Mouse (Mus musculus): ENCODE data around the gene Spag4. TPM values are rescaled to one million over a fixed set of nuclear protein-coding genes. Genes with fewer than 3 reads are reported as not detected.
A peak's percentile ranks its signal among the peaks of the same experiment; 100 is the strongest.
"Not testable (repeated sequence)": the region's sequence is repeated elsewhere in the genome, so short reads cannot be mapped to it uniquely, and the experiment has no call there.

Gene Spag4
- polyA plus RNA-seq, 1 experiment from 2014 or later, result 5.0 TPM

DNA sequence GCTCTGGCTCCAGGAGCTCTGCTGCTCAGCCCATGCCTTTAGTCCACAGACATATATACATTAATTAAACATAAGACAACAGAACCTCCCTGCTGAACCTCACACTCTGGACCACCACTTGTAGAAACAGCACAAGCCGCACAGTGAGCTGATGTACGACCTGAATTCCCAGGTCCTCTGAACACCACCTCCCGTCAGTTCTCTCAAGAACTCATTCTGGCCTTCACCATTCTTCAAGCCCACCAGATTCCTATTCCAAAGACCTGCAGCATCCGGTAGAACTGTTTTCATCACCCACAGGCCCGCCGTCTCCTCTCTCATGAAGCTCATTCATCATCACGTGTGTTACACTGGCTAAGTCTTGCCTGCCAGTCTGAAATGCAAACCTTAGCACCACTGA, 15.4 kb downstream of the Spag4 start:
- no peak overlapping the region for H3K4me2 ChIP-seq (ENCODE audit: low read depth, low read length, severe bottlenecking)
- 95% methylated on average over 7 of the region's 7 CpGs for WGBS
- H3K4me1 ChIP-seq (replicated peaks; ENCODE audit: control insufficient read depth, insufficient read depth, low read length), result no peaks in the 10 kb centered on the region
- DNase-seq (ENCODE audit: low spot score) (no peak), ATAC-seq (replicated peaks; ENCODE audit: low FRiP score) (no peak)
- H3K9ac ChIP-seq (ENCODE audit: low read length), result no peak overlapping the region
- peaks cover 28% of the 10 kb centered on the region; the same call in 1 of the 2 replicates for H3K36me3 ChIP-seq (ENCODE audit: control insufficient read depth, insufficient read depth, low read length)
- no peak overlapping the region for H3K27ac ChIP-seq (ENCODE audit: low read depth, low read length)
- no peaks in the 10 kb centered on the region for H3K9me3 ChIP-seq (ENCODE audit: control insufficient read depth, low read length)
- H3K4me3 ChIP-seq (ENCODE audit: low read depth, low read length), result no peak overlapping the region
- H3K27me3 ChIP-seq (ENCODE audit: control insufficient read depth, insufficient read depth, low read length), result no peaks in the 10 kb centered on the region

- DNase-seq (ENCODE audit: low spot score), result no peak
- 92% methylated on average over 3 of the region's 3 CpGs for WGBS
- no peak for ATAC-seq (replicated peaks; ENCODE audit: low FRiP score)
- H3K4me2 ChIP-seq (ENCODE audit: low read depth, low read length, severe bottlenecking), result no peak overlapping the region
- H3K4me3 ChIP-seq (ENCODE audit: low read depth, low read length), result no peak overlapping the region
- H3K9me3 ChIP-seq (ENCODE audit: control insufficient read depth, low read length), result no peaks in the 10 kb centered on the region
- H3K27me3 ChIP-seq (ENCODE audit: control insufficient read depth, insufficient read depth, low read length), result no peaks in the 10 kb centered on the region
- no peaks in the 10 kb centered on the region for H3K36me3 ChIP-seq (ENCODE audit: control insufficient read depth, insufficient read depth, low read length)
- H3K27ac ChIP-seq (ENCODE audit: low read depth, low read length), result no peak overlapping the region
- no peaks in the 10 kb centered on the region for H3K4me1 ChIP-seq (replicated peaks; ENCODE audit: control insufficient read depth, insufficient read depth, low read length)
- H3K9ac ChIP-seq (ENCODE audit: low read length), result no peak overlapping the region
These were observed 19.6 kb downstream of the Spag4 start for GRCm38 (mm10) chr2:156084541-156084940.

DNA sequence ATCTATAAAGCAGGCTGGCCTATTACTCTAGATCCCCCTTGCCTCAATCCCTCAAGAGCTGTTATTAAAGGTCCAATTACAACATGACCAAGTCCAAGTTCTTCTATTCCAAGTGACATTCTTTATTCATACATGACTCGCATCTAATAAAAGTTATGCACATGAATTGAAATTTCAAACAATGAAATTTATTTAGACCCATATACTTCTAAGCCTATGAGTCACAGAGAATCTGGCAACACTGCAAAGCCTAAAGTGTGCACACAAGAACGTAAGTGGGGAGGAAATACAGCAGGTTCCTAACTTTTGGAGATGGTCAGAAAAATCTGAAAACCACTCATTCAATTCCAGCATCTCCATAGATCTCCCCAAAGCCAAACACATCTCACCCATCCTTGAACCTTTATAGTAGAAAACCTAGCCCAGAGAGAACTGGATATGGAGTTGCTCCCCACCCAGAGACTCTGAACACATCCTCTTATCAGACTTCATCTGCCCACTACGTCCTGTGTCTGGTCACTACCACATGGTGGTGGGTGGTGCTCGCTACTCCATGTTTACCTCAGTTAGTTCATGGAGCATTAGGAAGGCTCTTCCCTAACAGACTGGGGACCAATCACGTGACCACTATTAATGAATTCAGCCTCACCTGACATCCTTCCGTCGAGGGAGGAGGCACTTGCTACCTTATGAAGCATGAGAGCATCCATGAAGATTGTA, 22.6 kb downstream of the Spag4 start:
- ATAC-seq (replicated peaks; ENCODE audit: low FRiP score) (no peak), DNase-seq (ENCODE audit: low spot score) (no peak)
- H3K4me1 ChIP-seq (replicated peaks; ENCODE audit: control insufficient read depth, insufficient read depth, low read length), result peaks cover 12% of the 10 kb centered on the region; the same call in 1 of the 2 replicates
- no peaks in the 10 kb centered on the region for H3K27me3 ChIP-seq (ENCODE audit: control insufficient read depth, insufficient read depth, low read length)
- no peaks in the 10 kb centered on the region; the same call in 1 of the 2 replicates for H3K36me3 ChIP-seq (ENCODE audit: control insufficient read depth, insufficient read depth, low read length)
- H3K4me3 ChIP-seq (ENCODE audit: low read depth, low read length), result no peak overlapping the region
- no peak overlapping the region for H3K4me2 ChIP-seq (ENCODE audit: low read depth, low read length, severe bottlenecking)
- no peak overlapping the region for H3K27ac ChIP-seq (ENCODE audit: low read depth, low read length)
- no peaks in the 10 kb centered on the region for H3K9me3 ChIP-seq (ENCODE audit: control insufficient read depth, low read length)
- no peak overlapping the region for H3K9ac ChIP-seq (ENCODE audit: low read length)
- WGBS, result 90% methylated on average over 7 of the region's 7 CpGs

GRCm38 (mm10) chr2:156089799-156090198, 24.8 kb downstream of the Spag4 start:
- Histone ChIP-seq H3K4me2 (ENCODE audit: low read depth, low read length, severe bottlenecking) (no peak overlapping the region), H3K9me3 (ENCODE audit: control insufficient read depth, low read length) (no peaks in the 10 kb centered on the region), H3K27ac (ENCODE audit: low read depth, low read length) (no peak overlapping the region), H3K9ac (ENCODE audit: low read length) (no peak overlapping the region), H3K27me3 (ENCODE audit: control insufficient read depth, insufficient read depth, low read length) (no peaks in the 10 kb centered on the region), H3K4me3 (ENCODE audit: low read depth, low read length) (no peak overlapping the region), H3K36me3 (ENCODE audit: control insufficient read depth, insufficient read depth, low read length) (no peaks in the 10 kb centered on the region; the same call in 1 of the 2 replicates), H3K4me1 (replicated peaks; ENCODE audit: control insufficient read depth, insufficient read depth, low read length) (peaks cover 12% of the 10 kb centered on the region; the same call in 1 of the 2 replicates)
- 47% methylated on average over 1 of the region's 1 CpGs for WGBS
- ATAC-seq (replicated peaks; ENCODE audit: low FRiP score), result peak; percentile 55
- DNase-seq (ENCODE audit: low spot score), result no peak

GRCm38 (mm10) chr2:156091926-156092325, 27.0 kb downstream of the Spag4 start:
- Histone ChIP-seq H3K4me1 (replicated peaks; ENCODE audit: control insufficient read depth, insufficient read depth, low read length) (peaks cover 12% of the 10 kb centered on the region; the same call in 1 of the 2 replicates), H3K27ac (ENCODE audit: low read depth, low read length) (no peak overlapping the region), H3K4me3 (ENCODE audit: low read depth, low read length) (no peak overlapping the region), H3K9me3 (ENCODE audit: control insufficient read depth, low read length) (no peaks in the 10 kb centered on the region), H3K27me3 (ENCODE audit: control insufficient read depth, insufficient read depth, low read length) (no peaks in the 10 kb centered on the region), H3K4me2 (ENCODE audit: low read depth, low read length, severe bottlenecking) (no peak overlapping the region), H3K36me3 (ENCODE audit: control insufficient read depth, insufficient read depth, low read length) (peaks cover 5% of the 10 kb centered on the region; the same call in 1 of the 2 replicates), H3K9ac (ENCODE audit: low read length) (no peak overlapping the region)
- WGBS, result 92% methylated on average over 5 of the region's 5 CpGs
- DNase-seq (ENCODE audit: low spot score) (no peak), ATAC-seq (replicated peaks; ENCODE audit: low FRiP score) (no peak)

GRCm38 (mm10) chr2:156110627-156111357, 45.8 kb downstream of the Spag4 start:
- no peaks in the 10 kb centered on the region for H3K36me3 ChIP-seq (ENCODE audit: control insufficient read depth, insufficient read depth, low read length)
- ATAC-seq (replicated peaks; ENCODE audit: low FRiP score), result peak; percentile 71
- peak overlapping the region; percentile 85 for H3K4me3 ChIP-seq (ENCODE audit: low read depth, low read length)
- H3K4me1 ChIP-seq (replicated peaks; ENCODE audit: control insufficient read depth, insufficient read depth, low read length), result peaks cover 5% of the 10 kb centered on the region; the same call in 1 of the 2 replicates
- WGBS, result 2% methylated on average over 16 of the region's 16 CpGs
- peak overlapping the region; percentile 80 for H3K27ac ChIP-seq (ENCODE audit: low read depth, low read length)
- peak overlapping the region; percentile 98 for H3K9ac ChIP-seq (ENCODE audit: low read length)
- DNase-seq (ENCODE audit: low spot score), result peak; percentile 66
- no peaks in the 10 kb centered on the region for H3K27me3 ChIP-seq (ENCODE audit: control insufficient read depth, insufficient read depth, low read length)
- H3K4me2 ChIP-seq (ENCODE audit: low read depth, low read length, severe bottlenecking), result peak overlapping the region; percentile 87
- H3K9me3 ChIP-seq (ENCODE audit: control insufficient read depth, low read length), result no peaks in the 10 kb centered on the region

DNA sequence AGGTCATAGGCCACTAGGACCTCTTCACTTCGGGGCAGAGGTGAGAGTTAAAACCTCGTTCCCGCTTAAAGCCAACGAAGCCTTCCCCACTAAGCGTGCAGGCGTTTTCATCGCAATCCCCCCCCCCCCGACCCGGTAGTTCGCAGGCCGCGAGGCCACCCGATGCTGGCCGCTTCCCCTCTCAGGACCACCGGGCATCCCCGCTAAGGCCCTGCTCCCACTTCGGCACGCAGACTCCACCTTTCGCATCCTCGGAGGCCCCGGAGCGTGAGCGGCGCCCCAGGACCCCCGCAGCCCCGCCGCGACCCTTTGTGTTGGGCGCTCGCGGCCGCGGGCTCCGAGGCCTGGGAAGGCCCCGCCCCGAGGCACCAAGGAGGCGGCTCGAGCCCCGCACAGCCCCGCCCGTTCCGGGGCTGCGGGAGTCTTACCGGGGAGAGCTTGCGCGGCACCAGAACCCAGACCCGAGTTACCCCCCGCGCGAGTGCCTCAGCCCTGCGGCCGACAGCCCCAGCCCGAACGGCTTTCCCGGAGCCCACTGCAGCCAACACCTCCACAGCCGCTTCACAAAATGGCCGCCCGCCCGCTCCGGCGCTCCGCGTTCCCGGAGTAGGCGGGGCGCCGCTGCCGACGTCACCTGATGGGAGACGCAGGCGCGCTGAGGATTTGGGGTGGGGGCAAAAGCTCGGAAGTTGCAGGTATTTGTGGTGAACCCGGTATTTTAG, 46.5 kb downstream of the Spag4 start, which contains the start of the genes Cpne1 and Rbm12:
TSS of gene Cpne1 (minus strand) at position 608 of the 722 bp plus-strand sequence.
TSS of gene Rbm12 (minus strand) at position 621 of the 722 bp plus-strand sequence.
- H3K27me3 ChIP-seq (ENCODE audit: control insufficient read depth, insufficient read depth, low read length), result no peaks in the 10 kb centered on the region
- H3K4me3 ChIP-seq (ENCODE audit: low read depth, low read length), result peak within 1 kb of the TSS; percentile 85
- H3K9ac ChIP-seq (ENCODE audit: low read length), result peak within 1 kb of the TSS; percentile 98
- no peaks in the 10 kb centered on the region for H3K36me3 ChIP-seq (ENCODE audit: control insufficient read depth, insufficient read depth, low read length)
- H3K4me1 ChIP-seq (replicated peaks; ENCODE audit: control insufficient read depth, insufficient read depth, low read length), result peaks cover 5% of the 10 kb centered on the region; the same call in 1 of the 2 replicates
- ATAC-seq (replicated peaks; ENCODE audit: low FRiP score) (peak; percentile 93), DNase-seq (ENCODE audit: low spot score) (peak; percentile 97)
- H3K9me3 ChIP-seq (ENCODE audit: control insufficient read depth, low read length), result no peaks in the 10 kb centered on the region
- H3K27ac ChIP-seq (ENCODE audit: low read depth, low read length), result peak within 1 kb of the TSS; percentile 80
- peak within 1 kb of the TSS; percentile 87 for H3K4me2 ChIP-seq (ENCODE audit: low read depth, low read length, severe bottlenecking)
- under 1% methylated on average over 74 of the region's 74 CpGs for WGBS

DNA sequence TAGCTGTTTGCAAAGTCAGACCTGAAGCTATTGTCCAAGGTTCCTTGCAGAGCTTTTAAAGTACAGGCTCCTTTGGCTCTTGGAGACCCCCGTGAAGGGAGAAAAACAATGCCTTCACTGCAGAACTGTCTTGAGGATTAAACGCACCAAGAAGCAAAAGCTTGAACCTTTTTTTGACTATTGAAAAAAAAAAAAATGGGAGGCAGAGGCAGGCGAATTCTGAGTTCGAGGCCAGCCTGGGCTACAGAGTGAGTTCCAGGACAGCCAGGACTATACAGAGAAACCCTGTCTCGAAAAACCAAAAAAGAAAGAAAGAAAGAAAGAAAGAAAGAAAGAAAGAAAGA, 47.1 kb downstream of the Spag4 start:
- not testable (repeated sequence) for H3K4me1 ChIP-seq (replicated peaks; ENCODE audit: control insufficient read depth, insufficient read depth, low read length); H3K27ac ChIP-seq (ENCODE audit: low read depth, low read length); H3K27me3 ChIP-seq (ENCODE audit: control insufficient read depth, insufficient read depth, low read length); H3K36me3 ChIP-seq (ENCODE audit: control insufficient read depth, insufficient read depth, low read length); ATAC-seq (replicated peaks; ENCODE audit: low FRiP score); DNase-seq (ENCODE audit: low spot score); H3K9me3 ChIP-seq (ENCODE audit: control insufficient read depth, low read length)
- 32% methylated on average over 5 of the region's 5 CpGs for WGBS
- peak overlapping the region; percentile 98; the same call in 1 of the 2 replicates for H3K9ac ChIP-seq (ENCODE audit: low read length)
- peak overlapping the region; percentile 39 for H3K4me2 ChIP-seq (ENCODE audit: low read depth, low read length, severe bottlenecking)
- peak overlapping the region; percentile 85 for H3K4me3 ChIP-seq (ENCODE audit: low read depth, low read length)

Data from forebrain, embryonic 11.5 days (tissue).